Mouse (Mus musculus): ENCODE results near the gene Kcnh1.

The Kcnh1 gene

DNA sequence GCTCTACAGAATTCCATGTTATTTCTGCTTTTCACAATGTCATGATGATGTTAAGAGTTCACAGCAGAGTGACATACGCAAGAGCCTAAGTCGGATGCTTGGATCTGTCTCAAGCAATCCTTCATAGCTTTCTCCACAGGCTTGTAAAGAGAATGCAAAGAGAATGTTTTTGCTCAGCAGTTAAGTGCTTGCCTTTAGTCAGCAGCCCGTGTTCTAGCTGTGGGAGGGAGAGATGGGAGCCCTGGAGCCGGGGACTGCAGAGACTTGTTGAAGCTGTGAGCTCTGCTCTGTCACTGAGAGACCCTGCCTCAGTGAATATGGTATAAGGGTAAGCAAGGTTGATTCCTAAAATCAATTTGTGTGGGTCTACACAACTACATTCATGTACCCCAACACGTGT lies 78.3 kb downstream of the Kcnh1 start:
- no peak for DNase-seq (ENCODE audit: low read depth)

DNA sequence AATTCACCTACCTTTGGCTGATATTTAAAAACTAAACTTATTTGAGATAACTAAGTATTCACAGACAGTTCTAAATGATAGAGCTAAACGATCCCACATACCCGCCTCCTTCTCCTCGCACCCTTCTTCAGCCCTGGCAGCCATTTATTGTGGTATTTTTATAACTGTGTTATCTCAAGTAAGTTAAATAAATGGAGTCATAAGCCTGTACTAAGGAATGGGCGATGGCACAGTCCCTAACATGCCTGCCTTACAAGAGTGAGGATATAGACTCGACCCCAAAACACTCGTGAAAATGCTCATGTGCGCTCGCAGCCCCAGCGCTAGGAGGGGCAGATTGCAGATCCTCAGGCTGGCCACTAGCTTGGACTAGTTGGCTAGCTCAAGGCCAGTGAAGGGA lies 79.3 kb downstream of the Kcnh1 start:
- DNase-seq (ENCODE audit: low read depth) = no peak

DNA sequence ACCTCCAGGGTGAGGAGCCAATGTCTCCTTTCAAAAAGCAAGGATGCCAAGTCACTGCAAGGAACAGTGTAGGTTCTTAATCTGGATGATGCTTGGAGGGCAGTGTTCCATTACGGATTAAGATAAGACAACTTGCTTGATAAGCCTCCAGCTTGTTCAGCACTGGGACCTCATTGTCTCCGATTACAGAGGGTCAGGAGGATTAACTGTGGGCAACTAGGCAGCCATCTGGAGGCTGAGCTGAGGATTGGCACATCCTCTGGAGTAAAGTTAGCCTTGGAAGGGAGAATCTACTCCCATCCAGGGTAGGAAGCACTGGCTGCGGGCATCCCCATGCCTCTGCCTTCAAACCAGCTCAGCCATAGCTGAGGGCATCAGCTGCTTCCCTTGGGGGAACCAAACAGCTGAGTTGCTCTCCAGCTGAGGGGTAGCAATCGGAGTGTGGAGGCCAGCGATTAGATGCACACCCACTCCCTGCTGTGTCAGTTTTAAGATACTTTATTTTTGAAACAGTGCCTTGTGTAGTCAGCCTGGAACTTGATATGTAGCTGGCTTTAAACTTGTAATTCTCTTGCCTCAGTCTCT lies 87.3 kb downstream of the Kcnh1 start:
- no peak for DNase-seq (ENCODE audit: low read depth)

DNA sequence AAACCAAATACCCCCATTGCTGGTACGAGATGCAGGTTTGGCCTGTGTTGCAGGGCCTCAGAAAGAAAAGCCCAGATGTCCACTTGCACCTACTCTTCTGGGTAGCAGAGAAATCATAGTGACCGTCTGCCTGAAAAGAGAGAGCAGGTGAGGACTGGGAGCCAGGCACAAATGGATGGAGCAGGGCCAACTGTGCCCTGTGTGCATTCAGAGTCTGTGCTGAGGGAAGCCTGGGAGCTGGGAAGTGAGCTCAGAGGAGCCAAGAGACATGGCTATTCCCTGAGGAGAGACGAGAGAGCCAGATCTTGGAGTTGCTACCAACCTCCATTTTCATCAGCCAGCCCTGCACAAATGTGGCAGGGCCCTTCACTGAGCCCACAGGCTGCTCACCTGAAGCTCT lies 93.8 kb downstream of the Kcnh1 start:
- no peak for DNase-seq (ENCODE audit: low read depth)

DNA sequence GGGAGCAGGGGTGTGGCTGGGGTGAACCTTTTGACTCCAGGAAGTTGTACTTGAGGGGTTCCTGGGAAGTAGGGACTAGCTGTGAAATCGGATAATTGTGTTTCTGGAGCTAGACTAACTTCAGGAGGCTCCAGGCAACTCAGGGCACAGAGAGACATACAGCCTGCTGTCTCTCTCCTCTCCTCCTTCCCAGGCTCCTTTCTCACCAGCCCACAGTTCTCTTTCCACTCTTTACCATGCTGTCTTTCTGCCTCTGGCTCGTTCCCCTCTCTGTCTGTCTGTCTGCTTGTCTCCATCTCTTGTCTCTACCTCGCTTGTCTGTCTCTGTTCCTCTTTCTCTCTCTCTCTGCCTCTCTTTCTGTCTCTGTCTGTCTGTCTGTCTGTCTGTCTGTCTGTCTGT lies 94.4 kb downstream of the Kcnh1 start:
- DNase-seq (ENCODE audit: low read depth) = no peak

DNA sequence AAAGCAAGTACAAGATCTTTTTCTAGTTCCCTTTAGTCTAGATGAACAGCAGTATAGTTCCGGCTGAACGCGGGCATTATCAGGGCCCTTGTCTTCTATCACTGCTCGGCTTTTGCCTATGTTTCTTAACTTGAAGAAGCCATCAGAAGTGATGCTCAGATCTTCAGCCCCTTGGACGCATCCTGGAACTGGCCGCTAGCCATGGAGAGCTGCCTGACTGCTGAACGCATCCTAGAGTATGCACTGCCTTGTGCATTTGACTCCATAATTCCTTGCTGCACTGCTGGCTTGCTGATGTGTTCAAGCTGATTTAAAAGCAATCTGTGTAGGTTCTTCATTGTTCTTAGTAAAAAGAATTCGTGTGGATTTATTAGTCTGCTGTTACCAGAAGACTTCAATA lies 97.9 kb downstream of the Kcnh1 start:
- DNase-seq (ENCODE audit: low read depth) = no peak

DNA sequence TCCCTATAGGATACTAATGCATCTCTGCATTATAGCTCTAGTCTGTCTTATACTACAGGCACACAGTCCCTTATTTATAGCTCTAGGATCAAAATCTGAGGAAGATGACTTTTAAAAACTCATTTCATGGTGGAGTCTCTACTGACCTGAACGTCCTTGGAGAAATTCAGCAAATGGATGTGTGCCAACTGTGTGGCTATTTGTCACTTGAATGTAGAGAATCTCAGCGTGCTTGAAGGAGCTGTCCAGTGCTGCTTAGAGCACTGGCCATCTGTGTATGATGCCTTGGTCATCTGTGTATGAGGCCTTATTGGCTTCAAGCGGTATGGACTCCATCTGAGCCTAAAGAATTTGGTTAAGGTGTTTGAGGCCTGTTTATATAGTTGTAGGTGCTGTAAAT lies 100.7 kb downstream of the Kcnh1 start:
- DNase-seq (ENCODE audit: low read depth) = no peak

DNA sequence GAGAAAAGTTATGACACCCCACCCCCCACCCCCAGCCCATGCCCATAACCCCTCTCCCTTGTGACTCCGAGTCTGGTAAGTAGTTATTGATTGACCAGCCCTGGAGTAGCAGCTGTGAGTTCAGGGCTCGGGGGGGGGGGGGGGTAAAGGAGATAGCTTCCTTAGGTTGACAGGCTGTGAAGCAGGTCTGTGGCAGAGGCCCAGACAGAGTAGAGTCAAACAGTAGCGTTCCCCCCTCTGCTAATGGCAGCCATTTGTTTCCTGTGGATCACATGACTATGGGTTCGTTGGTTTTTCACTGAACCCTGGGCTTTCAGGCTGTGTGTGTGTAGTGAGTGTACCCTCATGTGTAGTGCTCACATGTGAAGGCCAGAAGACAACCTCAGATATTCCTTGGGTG lies 102.8 kb downstream of the Kcnh1 start:
- DNase-seq (ENCODE audit: low read depth) = no peak

DNA sequence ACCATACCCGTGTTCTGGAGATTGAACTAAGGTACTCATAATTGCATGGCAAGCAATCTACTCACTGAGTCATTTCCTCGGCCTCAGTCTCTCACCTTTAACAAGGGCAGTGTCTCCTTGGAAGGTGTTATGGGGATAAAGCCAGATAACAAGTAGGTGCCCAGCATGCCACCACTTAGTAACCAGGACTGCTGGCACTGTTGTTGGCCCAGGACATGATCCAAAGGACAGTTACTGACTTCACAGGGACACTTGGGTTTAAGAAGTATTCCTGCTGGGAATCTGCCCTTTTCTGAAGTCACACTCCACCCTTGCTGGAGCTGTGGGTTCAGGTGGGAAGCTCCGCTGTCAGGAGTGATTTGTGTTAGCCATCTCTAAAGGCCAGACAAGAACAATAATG lies 103.3 kb downstream of the Kcnh1 start:
- no peak for DNase-seq (ENCODE audit: low read depth)

DNA sequence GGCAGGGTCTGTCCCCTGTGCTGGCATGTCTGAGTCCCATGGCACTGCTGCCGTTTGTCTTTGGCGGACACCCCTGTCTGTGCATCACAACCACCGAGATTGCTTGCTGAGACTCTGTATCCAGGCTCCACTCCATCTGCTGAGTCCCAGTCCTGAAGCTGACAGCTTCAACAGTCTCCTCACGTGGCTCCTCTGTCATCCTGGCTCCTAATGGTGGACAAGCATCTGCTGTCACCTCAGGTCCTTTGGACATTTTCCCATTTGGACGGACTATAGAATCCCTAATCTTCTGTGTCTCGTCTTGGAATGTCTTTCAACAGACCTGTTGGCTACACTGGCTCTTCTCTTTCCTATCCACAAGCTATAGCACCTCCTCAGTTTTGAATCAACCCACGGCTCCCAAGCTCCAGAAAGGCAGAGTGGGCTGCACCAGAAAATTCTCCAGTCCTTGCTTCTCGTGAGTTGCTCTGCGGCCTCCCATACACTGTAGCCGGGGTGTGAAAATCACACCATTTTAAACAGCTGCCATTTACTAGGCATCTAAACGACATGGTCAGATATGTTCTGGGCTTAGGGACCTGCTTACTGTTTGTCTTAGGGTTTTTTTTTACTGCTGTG lies 104.8 kb downstream of the Kcnh1 start:
- no peak for DNase-seq (ENCODE audit: low read depth)

DNA sequence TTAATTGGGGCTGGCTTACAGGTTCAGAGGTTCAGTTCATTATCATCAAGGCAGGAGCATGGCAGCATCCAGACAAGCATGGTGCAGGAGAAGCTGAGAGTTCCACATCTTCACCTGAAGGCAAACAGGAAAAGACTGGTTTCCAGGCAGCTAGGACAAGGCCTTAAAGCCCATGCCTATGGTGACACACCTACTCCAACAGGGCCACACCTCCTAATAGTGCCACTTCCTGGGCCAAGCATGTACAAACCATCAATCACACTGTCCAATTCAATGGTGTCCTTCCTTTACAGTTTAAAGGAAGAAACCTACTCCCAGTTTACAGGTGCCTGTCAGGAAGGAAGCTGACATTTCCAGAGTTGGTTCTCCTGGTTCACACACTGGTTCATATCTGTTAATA lies 105.3 kb downstream of the Kcnh1 start:
- DNase-seq (ENCODE audit: low read depth) = no peak

DNA sequence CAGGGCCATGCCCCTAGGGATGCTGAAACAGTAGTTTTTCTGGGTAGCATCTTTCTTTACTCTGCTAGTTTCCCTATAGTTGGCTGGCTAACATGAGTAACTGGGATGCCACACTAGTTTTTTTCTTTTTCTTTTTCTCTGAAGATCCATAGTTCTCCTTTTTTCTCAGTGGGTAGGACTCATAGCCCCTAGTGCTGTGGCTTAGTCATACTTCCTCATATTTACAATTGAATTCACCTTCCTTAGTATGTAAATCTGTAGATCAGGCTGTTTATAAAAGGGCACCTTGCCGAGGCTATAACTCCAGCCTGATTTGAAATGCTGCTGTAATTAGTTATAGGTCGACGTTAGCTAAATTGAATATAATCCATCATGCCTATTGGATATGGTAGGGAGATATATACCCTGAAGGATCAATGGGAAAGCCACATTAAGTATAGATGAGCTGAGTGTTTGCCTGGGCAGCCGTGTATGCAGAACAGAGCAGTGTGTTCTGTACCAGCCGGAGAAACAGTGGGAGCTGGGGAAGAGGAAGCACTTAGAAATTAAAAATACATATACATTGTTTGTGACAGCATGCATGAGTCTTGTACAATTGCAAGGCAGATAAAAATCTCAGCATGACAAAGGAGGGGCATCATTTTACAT lies 107.0 kb downstream of the Kcnh1 start:
- no peak for DNase-seq (ENCODE audit: low read depth)

DNA sequence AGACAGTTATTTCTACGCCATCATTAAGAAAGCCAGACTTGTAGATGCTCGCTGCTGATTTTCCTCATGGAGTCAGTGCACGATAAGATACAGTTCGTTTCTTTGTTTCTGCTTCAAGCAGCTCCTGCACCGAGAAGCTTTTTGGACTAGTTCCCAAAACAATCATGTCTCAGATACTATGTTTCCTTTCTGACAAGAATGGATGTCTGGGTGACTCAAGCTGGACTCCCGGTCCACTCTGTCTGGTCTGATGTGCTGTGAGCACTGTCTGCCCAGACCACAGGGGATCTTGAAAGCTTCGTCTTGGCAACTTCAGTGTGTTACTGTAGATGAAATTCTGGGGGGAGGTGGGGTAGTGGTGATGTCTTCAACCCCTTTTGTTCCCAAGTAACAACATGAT lies 109.8 kb downstream of the Kcnh1 start:
- no peak for DNase-seq (ENCODE audit: low read depth)

DNA sequence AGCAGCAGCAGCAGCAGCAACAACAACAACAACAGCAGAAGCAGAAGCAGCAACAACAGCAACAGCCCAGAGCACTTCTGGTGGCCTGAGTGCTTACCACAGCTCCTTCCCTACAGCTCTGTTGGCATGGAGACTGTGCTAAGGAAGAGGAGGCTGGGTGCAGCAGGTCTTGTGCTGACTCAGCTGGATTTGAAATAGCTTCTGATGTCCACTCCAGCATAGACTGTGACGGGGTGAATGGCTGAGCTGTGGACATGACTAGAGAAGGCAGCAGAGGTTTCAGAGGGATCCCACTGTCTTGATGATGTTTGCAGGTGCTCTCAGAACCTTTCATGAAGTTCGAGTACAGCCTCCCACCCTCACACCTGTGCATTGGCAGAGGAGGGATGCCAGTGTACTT lies 113.0 kb downstream of the Kcnh1 start:
- no peak for DNase-seq (ENCODE audit: low read depth)

DNA sequence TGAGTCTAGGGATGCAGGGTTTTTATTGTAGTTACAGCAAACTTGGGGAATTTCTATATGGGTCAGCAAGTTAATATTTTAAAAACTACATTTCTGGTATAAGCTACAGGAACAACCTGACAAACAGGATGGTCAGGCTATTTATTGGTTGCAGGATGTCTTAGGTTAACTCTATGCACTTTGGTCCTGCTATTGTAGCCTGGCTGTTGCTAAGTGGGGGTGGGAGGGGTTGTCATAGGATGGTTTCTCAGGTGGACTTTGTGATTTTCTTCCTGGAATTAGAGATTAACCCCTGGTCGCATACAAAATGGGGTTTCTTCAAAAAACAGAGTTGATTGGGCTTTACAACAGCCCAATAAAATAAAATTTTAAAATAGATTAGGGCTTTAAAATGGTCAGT lies 114.6 kb downstream of the Kcnh1 start:
- no peak for DNase-seq (ENCODE audit: low read depth)

DNA sequence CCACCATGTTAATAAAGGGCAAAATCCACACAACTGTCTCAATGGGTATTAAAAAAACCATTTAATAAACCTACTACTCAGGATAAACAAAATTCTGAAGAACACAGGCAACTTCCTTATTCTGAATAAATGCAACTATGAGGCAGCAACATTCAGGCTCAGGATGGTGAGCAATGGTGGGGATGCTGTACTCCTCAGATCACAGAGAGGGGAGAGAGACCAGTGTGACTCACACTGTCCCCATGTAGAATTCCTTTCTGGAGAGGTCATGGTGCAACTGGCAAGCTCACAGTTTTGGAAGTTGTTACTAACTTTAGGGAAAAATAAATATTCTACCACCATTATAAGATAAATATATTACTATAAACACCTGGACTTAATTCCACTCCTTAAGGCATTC lies 116.5 kb downstream of the Kcnh1 start:
- DNase-seq (ENCODE audit: low read depth) = no peak

DNA sequence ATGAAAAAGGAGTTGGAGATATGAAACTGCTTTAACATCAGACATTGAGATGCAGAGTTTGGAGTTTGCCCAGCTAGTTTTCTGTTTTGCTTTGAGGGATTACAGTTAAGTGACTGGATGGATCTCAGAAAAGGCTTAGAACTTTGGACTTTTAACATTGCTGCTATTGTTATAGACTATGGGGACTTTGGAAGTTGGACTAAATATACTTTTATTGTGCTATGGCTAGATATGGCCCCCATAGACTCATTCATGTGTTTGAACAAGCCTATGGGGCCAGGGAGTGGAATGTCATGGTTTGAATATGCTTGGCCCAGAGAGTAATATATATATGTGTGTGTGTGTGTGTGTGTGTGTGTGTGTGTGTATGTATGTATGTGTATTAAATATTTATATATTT lies 120.7 kb downstream of the Kcnh1 start:
- DNase-seq (ENCODE audit: low read depth) = no peak

DNA sequence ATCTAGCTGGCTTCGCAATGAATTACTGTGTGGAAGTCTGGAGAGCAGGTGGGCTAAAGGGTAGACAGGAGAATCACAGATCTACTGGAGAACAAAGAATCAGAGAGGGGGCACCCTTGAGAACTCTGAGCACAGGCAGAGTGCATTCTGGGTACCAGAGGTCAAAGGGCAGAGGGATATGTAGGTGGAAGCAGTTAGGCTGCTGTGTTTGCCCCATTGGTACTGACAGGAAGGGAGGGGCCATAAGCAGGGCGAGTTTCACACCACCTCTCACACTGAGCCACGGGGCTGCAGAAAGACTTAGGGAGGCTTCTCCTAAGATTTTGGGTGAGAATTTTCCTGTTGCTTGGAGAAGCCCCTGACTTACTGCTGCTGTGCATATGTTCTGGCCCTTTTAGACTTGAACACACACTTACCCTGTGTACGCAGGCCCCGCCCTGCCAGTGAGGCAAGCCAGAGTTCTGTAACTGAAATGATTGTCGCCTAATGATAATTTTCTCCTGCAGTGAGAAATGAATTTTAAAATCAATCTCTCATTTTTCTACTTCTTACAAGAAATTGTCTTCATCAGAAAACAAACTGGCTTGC lies 121.4 kb downstream of the Kcnh1 start:
- no peak for DNase-seq (ENCODE audit: low read depth)

DNA sequence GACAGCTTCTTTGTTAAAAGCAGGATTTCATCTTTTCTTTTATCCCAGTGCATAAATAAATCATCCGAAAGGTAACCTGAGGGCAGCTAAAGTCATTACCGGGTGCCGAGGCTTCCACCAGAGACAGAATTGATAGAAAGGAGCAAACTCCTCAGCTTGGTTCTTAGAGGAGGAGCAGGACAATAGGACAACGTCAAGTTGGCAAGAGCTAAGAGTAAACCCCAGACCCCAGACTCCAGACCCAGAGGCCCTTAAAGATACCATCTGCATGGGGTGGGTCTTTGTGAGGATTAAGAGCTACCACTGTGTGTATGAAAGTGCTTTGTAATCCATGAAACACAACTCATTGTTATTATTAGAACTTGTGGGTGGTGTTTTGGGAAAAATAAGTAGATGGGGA lies 121.9 kb downstream of the Kcnh1 start:
- DNase-seq (ENCODE audit: low read depth) = no peak

DNA sequence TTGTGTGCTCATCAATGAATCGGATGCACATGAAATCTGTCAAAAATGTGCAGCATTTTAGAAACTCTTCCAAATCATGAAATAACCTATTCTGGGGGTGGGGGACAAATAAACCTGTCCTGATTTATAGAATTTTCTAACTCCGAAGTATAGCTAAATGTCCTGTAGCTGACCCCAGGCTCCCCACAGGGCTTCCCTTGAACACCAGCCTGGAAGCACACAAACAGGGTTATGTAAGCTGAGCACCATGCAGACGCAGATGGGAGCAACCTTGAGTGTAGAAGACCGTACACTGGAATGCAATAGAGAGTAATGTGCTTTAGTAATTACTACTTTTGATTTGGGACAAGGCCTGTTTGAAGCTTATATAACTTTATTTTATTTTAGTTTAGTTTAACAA lies 122.4 kb downstream of the Kcnh1 start:
- DNase-seq (ENCODE audit: low read depth) = no peak

DNA sequence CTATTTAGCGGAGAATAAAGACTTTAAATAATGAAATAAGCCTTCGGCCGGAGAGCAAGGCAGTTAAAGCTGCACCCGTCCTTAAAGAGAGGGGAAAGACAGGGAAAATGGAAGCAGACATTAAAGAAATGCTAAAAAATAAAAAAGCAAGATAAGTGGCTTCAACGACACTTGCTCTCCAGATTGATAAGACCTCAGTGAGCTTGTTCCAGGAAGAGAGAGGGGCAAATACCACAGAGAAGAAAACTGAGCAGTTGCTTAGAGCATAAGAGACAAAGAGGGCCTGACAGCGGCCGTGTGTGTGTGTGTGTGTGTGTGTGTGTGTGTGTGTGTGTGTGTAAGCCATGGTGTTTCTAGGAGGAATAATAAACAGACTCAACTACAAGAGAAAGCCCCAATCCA lies 123.0 kb downstream of the Kcnh1 start:
- DNase-seq (ENCODE audit: low read depth) = no peak

DNA sequence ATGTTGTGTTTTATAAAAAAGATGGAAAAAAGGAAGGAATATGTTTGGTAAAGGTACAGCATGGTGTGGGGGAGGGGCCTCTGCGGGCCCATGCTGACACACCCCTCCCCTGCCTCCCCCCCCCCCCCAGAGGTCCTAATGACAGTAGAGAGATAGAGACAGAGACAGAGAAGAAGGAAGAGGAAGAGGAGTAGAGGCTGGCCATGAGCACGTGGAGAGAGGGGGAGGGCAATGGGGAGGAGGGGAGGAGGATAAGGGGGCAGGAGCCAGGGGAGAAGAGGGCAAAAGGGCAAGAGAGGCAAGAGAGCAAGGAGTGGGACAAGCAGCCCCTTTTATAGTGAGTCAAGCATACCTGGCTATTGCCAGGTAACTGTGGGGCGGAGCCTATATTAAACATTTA lies 123.5 kb downstream of the Kcnh1 start:
- DNase-seq (ENCODE audit: low read depth) = no peak

DNA sequence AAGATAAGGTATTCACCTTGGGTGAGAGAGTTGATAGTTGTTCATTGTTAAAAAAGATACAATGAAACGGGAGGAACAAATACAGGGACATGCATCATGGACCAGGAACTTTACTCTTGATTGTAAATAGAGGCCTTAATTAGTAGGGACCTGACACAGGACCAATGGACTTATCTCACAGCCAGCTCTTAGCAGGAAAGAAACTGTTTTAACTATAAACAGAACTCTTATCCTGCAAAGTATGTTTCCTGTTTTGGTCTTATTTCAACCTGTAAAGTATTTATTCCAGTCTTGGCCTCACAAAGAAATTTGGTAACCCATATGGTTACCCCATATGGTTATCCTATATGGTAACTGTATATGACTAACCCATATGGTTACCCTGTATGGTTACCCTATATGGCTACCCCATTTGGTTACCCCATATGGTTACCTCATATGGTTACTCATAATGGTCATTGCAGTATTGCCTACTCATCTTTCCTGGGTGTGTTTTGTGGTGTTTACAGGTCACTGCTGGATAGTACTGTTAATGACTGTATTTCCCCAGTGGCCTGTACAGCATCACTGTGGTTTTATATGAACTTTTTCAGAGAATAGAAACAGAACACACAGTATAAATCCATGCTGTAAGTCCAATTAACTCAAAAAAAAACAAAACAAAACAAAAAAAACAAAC lies 125.0 kb downstream of the Kcnh1 start:
- no peak for DNase-seq (ENCODE audit: low read depth)

All from induced T-regulatory cell, adult 2 months (primary cell).